Mouse (Mus musculus): ENCODE measurements around the gene Plekha6.

The Plekha6 gene

GRCm38 (mm10) chr1:133146014-133147009, 17.7 kb upstream of the Plekha6 start:
- no peak for DNase-seq (ENCODE audit: low spot score)

GRCm38 (mm10) chr1:133147324-133147723, 16.7 kb upstream of the Plekha6 start:
- DNase-seq (ENCODE audit: low spot score): no peak

GRCm38 (mm10) chr1:133148122-133148521, 15.9 kb upstream of the Plekha6 start:
- no peak for DNase-seq (ENCODE audit: low spot score)

- DNase-seq (ENCODE audit: low spot score): no peak
These were observed 13.5 kb upstream of the Plekha6 start for GRCm38 (mm10) chr1:133150556-133150955.

GRCm38 (mm10) chr1:133152213-133152612, 11.8 kb upstream of the Plekha6 start:
- no peak for DNase-seq (ENCODE audit: low spot score)

- no peak for DNase-seq (ENCODE audit: low spot score)
These were observed 8.7 kb upstream of the Plekha6 start for GRCm38 (mm10) chr1:133155270-133155669.

- DNase-seq (ENCODE audit: low spot score): no peak
These were observed 4.9 kb upstream of the Plekha6 start for GRCm38 (mm10) chr1:133159128-133159564.

GRCm38 (mm10) chr1:133161559-133161958, 2.5 kb upstream of the Plekha6 start:
- no peak for DNase-seq (ENCODE audit: low spot score)

GRCm38 (mm10) chr1:133162046-133162445, 2.0 kb upstream of the Plekha6 start:
- DNase-seq (ENCODE audit: low spot score): no peak

- DNase-seq (ENCODE audit: low spot score): no peak
These were observed 1.0 kb upstream of the Plekha6 start for GRCm38 (mm10) chr1:133162981-133163380.

- DNase-seq (ENCODE audit: low spot score): no peak
These were observed 591 bp downstream of the Plekha6 start for GRCm38 (mm10) chr1:133164591-133165011.

GRCm38 (mm10) chr1:133165111-133165510, 1.1 kb downstream of the Plekha6 start:
- no peak for DNase-seq (ENCODE audit: low spot score)

GRCm38 (mm10) chr1:133168318-133169060, 4.5 kb downstream of the Plekha6 start:
- no peak for DNase-seq (ENCODE audit: low spot score)

- DNase-seq (ENCODE audit: low spot score): no peak
These were observed 6.2 kb downstream of the Plekha6 start for GRCm38 (mm10) chr1:133170196-133170595.

GRCm38 (mm10) chr1:133171357-133171756, 7.3 kb downstream of the Plekha6 start:
- no peak for DNase-seq (ENCODE audit: low spot score)

GRCm38 (mm10) chr1:133175150-133175549, 11.1 kb downstream of the Plekha6 start:
- no peak for DNase-seq (ENCODE audit: low spot score)

GRCm38 (mm10) chr1:133177480-133178172, 13.6 kb downstream of the Plekha6 start:
- no peak for DNase-seq (ENCODE audit: low spot score)

GRCm38 (mm10) chr1:133178732-133179440, 14.9 kb downstream of the Plekha6 start:
- peak; percentile 52 for DNase-seq (ENCODE audit: low spot score)

- peak; percentile 82 for DNase-seq (ENCODE audit: low spot score)
These were observed 17.3 kb downstream of the Plekha6 start for GRCm38 (mm10) chr1:133181072-133182015.

- peak; percentile 56 for DNase-seq (ENCODE audit: low spot score)
These were observed 18.2 kb downstream of the Plekha6 start for GRCm38 (mm10) chr1:133182016-133182705.

Measured in left cerebral cortex, adult 11 months (tissue).